Mouse (Mus musculus): Measurements from ENCODE around the gene Rbms2.

Rbms2 gene

GRCm38 (mm10) chr10:128140236-128140952, 39.7 kb downstream of the Rbms2 start:
- DNase-seq (ENCODE audit: low spot score), result peak; percentile 78

- no peak for DNase-seq (ENCODE audit: low spot score)
Measured at GRCm38 (mm10) chr10:128135374-128135773, 44.7 kb downstream of the Rbms2 start.

DNA sequence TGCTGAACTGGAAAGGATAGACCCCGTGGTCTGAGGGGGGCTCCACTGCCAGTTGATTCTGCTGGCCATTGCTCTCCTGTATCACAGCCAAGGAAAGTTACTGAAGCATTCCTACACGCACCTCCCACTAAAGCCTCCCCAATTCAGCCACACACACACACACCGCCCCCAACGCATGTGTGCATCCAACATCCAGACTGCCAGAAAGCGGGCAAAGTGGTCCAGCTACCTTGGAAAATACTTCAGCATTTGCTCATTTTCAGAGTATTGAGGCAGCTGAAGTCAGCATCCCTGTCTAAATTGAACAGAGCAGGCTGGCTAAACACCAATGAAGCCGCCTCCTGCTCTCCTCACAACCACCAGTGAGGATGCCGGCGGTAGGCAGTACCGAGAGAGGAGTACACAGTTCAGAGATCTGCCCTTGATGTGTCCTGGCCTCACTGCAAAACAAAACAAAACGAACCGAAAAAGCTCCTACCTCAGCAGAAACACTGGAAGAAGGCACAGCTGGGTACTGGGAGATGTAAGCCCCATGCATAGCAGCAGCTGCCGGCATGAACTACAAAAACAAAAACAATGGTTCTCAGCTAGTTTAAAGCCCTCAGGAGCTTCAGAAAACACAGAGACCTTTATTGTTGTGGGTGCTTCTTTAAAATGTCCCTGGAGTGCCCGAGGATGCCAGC, 46.3 kb downstream of the Rbms2 start:
- no peak for DNase-seq (ENCODE audit: low spot score)

GRCm38 (mm10) chr10:128131812-128132211, 48.3 kb downstream of the Rbms2 start:
- DNase-seq (ENCODE audit: low spot score), result no peak

DNA sequence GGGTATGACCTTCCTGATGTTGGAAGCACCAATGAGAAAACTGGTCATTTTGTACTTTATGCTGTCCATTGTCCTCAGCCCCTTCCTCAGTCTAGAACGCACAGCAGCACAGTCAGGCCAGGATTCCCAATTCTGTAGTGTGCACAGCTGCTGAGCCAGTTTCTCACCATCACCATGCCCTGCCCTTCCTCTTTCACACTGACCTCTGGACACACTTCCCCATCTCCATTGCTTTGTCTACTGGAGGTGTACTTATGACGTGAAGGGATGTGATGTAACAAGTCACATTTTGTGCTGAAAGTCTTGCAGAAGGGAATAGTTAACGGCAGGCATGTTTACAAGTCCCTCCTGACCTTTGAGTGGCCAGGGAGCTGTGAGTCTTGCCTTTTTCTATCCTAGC, 48.8 kb downstream of the Rbms2 start:
- no peak for DNase-seq (ENCODE audit: low spot score)

DNA sequence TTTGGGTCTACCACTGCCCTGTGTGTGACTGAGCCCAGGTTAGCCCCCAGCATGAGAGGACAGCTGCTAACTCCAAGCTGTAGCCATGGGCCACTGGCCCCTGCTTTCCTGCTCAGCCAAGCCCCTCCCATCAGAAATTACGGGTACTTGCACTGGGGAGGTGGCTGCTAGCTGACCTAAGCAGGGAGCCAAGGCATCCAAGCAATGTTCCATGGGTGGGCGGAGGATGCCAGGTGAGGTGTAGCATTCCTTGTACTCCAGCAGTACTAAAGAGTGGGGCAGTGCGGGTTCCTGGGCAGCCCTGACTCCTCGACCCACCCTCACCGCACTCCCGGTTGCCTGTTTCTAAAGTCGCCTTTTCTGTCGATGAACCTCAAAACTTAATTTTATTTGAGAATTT, 52.0 kb downstream of the Rbms2 start:
- no peak for DNase-seq (ENCODE audit: low spot score)

GRCm38 (mm10) chr10:128127497-128127896, 52.6 kb downstream of the Rbms2 start:
- no peak for DNase-seq (ENCODE audit: low spot score)

GRCm38 (mm10) chr10:128125951-128126350, 54.1 kb downstream of the Rbms2 start:
- DNase-seq (ENCODE audit: low spot score), result no peak

DNA sequence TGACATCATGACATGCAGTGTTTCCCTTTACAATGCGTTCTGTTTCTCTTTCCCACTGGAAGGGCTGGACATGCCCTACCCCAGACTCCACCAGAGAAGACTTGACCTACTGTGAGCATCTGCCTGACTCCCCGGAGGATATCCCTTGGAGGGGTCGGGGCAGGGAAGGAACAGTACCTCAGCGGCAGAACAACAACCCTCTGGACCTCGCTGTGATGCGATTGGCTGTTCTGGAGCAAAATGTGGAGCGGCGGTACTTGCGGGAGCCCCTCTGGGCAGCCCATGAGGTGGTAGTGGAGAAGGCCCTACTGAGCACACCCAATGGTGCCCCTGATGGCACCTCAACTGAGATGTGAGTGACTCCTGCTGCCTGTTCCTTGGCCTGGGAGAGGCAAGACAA, 55.3 kb downstream of the Rbms2 start:
- DNase-seq (ENCODE audit: low spot score), result no peak

- no peak for DNase-seq (ENCODE audit: low spot score)
Measured at GRCm38 (mm10) chr10:128123833-128124232, 56.3 kb downstream of the Rbms2 start.

GRCm38 (mm10) chr10:128111227-128111626, 68.9 kb downstream of the Rbms2 start:
- no peak for DNase-seq (ENCODE audit: low spot score)

- no peak for DNase-seq (ENCODE audit: low spot score)
Measured at GRCm38 (mm10) chr10:128110103-128110761, 69.9 kb downstream of the Rbms2 start.

- DNase-seq (ENCODE audit: low spot score), result peak; percentile 62
Measured at GRCm38 (mm10) chr10:128097587-128097971, 82.5 kb downstream of the Rbms2 start.

DNA sequence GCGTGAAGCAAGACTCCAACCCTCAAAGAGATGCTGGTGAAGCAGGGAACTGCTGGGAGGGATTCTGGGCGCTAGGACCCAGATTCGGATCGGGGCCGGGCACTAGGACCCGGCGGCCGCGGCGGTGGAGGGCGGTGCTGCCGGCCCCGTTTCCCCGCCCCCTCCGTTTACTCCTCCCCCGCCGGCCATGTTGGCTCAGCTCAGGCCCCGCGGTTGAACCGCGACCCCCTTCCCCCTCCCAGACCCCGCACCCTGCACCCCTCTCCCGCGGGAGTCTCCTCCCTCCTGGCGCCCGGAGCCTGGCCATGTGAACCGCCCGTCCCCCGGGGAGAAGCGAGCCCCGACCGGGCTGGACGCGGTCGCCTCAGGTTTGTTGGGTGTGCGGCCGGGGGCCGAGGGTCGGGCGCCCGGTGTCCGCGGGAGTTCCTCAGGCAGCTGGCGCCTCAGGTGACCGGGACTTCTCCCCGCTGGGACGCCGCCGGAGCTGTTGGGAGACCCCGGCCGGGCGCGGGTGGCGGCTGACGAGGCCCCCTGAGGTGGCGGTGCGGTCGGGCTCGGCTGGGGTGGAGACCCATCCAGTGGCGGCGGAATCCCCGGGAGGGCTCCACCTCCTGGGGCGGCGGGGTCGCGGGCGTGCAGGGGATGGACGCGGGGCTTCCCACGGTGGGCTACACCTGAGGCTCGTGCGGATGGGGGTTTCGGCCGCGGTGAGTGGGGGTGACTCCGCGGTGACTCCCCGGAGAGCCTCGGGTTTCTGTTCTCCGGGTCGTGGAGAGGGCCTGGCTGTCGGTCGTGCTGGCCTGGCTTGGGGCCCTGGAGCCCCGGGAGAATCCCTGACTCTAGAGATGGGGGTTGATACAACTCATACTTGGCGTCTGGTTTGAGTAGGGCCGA, 83.2 kb downstream of the Rbms2 start:
- peak; percentile 90 for DNase-seq (ENCODE audit: low spot score)

GRCm38 (mm10) chr10:128096313-128096692, 83.8 kb downstream of the Rbms2 start:
- DNase-seq (ENCODE audit: low spot score), result no peak

DNA sequence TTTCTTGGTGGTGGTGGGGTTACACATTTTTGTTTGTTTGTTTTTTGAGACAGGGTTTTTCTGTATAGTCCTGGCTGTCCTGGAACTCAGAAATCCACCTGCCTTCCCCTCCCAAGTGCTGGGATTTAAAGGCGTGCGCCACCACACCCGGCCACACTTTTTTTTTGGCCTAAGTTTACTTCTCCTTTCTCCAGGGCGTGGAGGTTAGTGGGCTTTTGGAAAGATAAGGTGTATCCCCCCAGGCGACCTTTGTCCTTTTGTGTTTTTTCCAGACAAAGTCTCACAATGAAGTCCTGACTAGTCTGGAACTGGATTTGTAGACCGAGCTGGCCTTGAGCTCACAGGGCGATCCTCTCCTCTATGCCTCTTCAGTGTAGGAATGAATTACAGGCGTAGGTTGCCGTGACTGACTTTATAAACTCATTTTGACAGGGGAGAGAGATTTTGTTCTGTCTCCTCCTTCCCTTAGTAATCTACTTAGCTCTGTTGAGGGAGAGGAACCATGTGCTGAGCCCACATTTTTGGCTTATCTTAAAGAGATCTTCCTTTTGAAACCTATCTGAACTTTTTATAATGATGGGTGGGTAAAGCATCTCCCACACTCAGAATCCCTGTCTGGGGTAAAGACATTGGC, 85.0 kb downstream of the Rbms2 start:
- DNase-seq (ENCODE audit: low spot score), result no peak

DNA sequence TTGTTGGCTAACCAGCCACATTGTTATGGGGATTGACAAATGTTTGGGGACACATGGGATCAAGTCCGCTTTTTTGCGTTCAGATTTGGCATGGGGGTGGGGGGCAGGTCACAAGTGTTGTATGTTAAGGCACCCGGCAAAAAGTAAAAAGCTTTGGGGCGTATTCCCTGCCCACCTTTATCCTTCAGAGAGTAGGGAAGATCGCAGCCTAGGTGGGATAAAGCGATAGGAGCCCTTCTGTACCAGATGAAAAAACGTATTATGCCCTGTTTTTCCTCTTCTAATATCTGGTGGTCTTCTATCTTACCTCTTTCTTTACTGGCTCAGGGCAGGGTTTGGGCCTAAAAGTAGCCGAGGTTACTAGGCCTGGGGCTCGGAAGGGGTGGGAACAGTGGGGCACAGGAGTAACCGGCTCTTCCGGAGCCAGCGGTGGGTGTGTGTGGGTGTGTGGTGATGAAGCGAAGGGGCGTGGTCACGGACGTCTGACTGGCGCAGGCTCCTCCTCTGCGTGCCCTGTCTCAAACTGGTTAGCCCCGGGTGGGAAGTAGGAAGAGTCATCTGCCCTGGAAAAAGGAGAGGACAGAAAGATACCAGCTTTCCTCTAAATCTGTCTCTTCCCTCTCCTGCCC, 85.6 kb downstream of the Rbms2 start:
- DNase-seq (ENCODE audit: low spot score), result peak; percentile 95

- no peak for DNase-seq (ENCODE audit: low spot score)
Measured at GRCm38 (mm10) chr10:128093496-128094294, 86.4 kb downstream of the Rbms2 start.

- peak; percentile 88 for DNase-seq (ENCODE audit: low spot score)
Measured at GRCm38 (mm10) chr10:128092506-128093495, 87.3 kb downstream of the Rbms2 start.

Measured in embryo, embryonic 10 days (tissue).